8 mouse cellular contexts compared by ENCODE assay signal in genomic region chr2:155592137-155592853, GRCm38 (mm10). TPM values are rescaled to one million over a fixed set of nuclear protein-coding genes. Genes with fewer than 3 reads are reported as not detected.
DNase-seq lines count a peak whose midpoint lies in the region; ATAC-seq and TF ChIP-seq lines count a peak whose summit lies in the region.

Gene Gss (minus strand): TSS chr2:155592810.

- ATAC-seq in erythroid progenitor cell, adult 5-6 weeks (replicated peaks; ENCODE audit: low FRiP score, poor library complexity, severe bottlenecking), result peak; percentile 91
- peak; percentile 96 for ATAC-seq in heart, embryonic 12.5 days (ENCODE audit: insufficient number of reproducible peaks, low FRiP score)
- peak; percentile 89 for ATAC-seq in kidney, postnatal 0 days (replicated peaks; ENCODE audit: low FRiP score, low read depth)
- ATAC-seq in liver, embryonic 11.5 days (replicated peaks; ENCODE audit: low FRiP score), result peak; percentile 85
- ATAC-seq in stomach, embryonic 14.5 days (ENCODE audit: insufficient number of reproducible peaks, insufficient read depth, low FRiP score, low read depth), result peak; percentile 92

- WGBS in heart, embryonic 12.5 days, result under 1% methylated on average over 53 of the region's 53 CpGs
- WGBS in kidney, postnatal 0 days, result 0% methylated on average over 53 of the region's 53 CpGs
- WGBS in liver, embryonic 11.5 days, result under 1% methylated on average over 53 of the region's 53 CpGs
- under 1% methylated on average over 53 of the region's 53 CpGs for WGBS in stomach, embryonic 14.5 days

- no peak for TF ChIP-seq CTCF in kidney, postnatal 0 days (IDR thresholded peaks at IDR 0.05; ENCODE audit: low read depth)

- no peaks in the 10 kb centered on the region for H3K36me3 ChIP-seq in heart, embryonic 12.5 days
- no peaks in the 10 kb centered on the region for H3K36me3 ChIP-seq in kidney, postnatal 0 days (ENCODE audit: insufficient read depth, low read length)
- H3K36me3 ChIP-seq in liver, embryonic 11.5 days (ENCODE audit: control insufficient read depth, insufficient read depth, low read length), result no peaks in the 10 kb centered on the region
- no peaks in the 10 kb centered on the region for H3K36me3 ChIP-seq in stomach, embryonic 14.5 days (ENCODE audit: control insufficient read depth, insufficient read depth, low read length)

- H3K27me3 ChIP-seq in heart, embryonic 12.5 days (replicated peaks), result no peaks in the 10 kb centered on the region
- H3K27me3 ChIP-seq in kidney, postnatal 0 days (ENCODE audit: insufficient read depth, low read length), result no peaks in the 10 kb centered on the region
- no peaks in the 10 kb centered on the region for H3K27me3 ChIP-seq in liver, embryonic 11.5 days (replicated peaks; ENCODE audit: control insufficient read depth, insufficient read depth, low read length)
- no peaks in the 10 kb centered on the region for H3K27me3 ChIP-seq in stomach, embryonic 14.5 days (ENCODE audit: control insufficient read depth, insufficient read depth, low read length)

- H3K4me1 ChIP-seq in heart, embryonic 12.5 days (replicated peaks), result peaks cover 14% of the 10 kb centered on the region
- peaks cover 4% of the 10 kb centered on the region; the same call in 1 of the 2 replicates for H3K4me1 ChIP-seq in kidney, postnatal 0 days (replicated peaks; ENCODE audit: insufficient read depth, low read length)
- peaks cover 33% of the 10 kb centered on the region for H3K4me1 ChIP-seq in liver, embryonic 11.5 days (replicated peaks; ENCODE audit: control insufficient read depth, insufficient read depth, low read length)
- peaks cover 6% of the 10 kb centered on the region; the same call in 1 of the 2 replicates for H3K4me1 ChIP-seq in stomach, embryonic 14.5 days (ENCODE audit: control insufficient read depth, insufficient read depth, low read length)

- peak within 1 kb of the TSS; percentile 67 for H3K4me3 ChIP-seq in heart, embryonic 12.5 days
- peak within 1 kb of the TSS; percentile 52 for H3K4me3 ChIP-seq in kidney, postnatal 0 days (replicated peaks; ENCODE audit: low read depth, low read length)
- H3K4me3 ChIP-seq in liver, embryonic 11.5 days (ENCODE audit: low read depth, low read length), result peak within 1 kb of the TSS; percentile 76
- H3K4me3 ChIP-seq in stomach, embryonic 14.5 days (ENCODE audit: low read depth, low read length), result peak within 1 kb of the TSS; percentile 65

- peak within 1 kb of the TSS; percentile 87 for H3K27ac ChIP-seq in heart, embryonic 12.5 days (ENCODE audit: poor library complexity, severe bottlenecking)
- peak within 1 kb of the TSS; percentile 89 for H3K27ac ChIP-seq in kidney, postnatal 0 days
- peak within 1 kb of the TSS; percentile 86 for H3K27ac ChIP-seq in liver, embryonic 11.5 days (ENCODE audit: low read depth, low read length)
- H3K27ac ChIP-seq in stomach, embryonic 14.5 days (ENCODE audit: low read length), result peak within 1 kb of the TSS; percentile 85

- peak within 1 kb of the TSS; percentile 83 for H3K4me2 ChIP-seq in heart, embryonic 12.5 days
- H3K4me2 ChIP-seq in kidney, postnatal 0 days (ENCODE audit: low read length), result peak within 1 kb of the TSS; percentile 55
- H3K4me2 ChIP-seq in liver, embryonic 11.5 days, result peak within 1 kb of the TSS; percentile 96
- peak within 1 kb of the TSS; percentile 76 for H3K4me2 ChIP-seq in stomach, embryonic 14.5 days (replicated peaks; ENCODE audit: low read depth, low read length)

- H3K9ac ChIP-seq in heart, embryonic 12.5 days, result peak within 1 kb of the TSS; percentile 83
- peak within 1 kb of the TSS; percentile 72 for H3K9ac ChIP-seq in kidney, postnatal 0 days (ENCODE audit: low read depth, low read length)
- peak within 1 kb of the TSS; percentile 86 for H3K9ac ChIP-seq in liver, embryonic 11.5 days (ENCODE audit: low read depth, low read length)
- H3K9ac ChIP-seq in stomach, embryonic 14.5 days (replicated peaks; ENCODE audit: low read depth, low read length), result peak within 1 kb of the TSS; percentile 77

- peak; percentile 89 for DNase-seq in CD4-positive helper T cell, adult 2 months (ENCODE audit: low read depth, low spot score)
- DNase-seq in brain, embryonic 18.5 days (ENCODE audit: low read depth, low spot score), result peak; percentile 87
- DNase-seq in kidney, postnatal 0 days (ENCODE audit: low spot score), result peak; percentile 99
- peak; percentile 100 for DNase-seq in liver, embryonic 11.5 days (ENCODE audit: low spot score)
- peak; percentile 93 for DNase-seq in naive thymus-derived CD4-positive, alpha-beta T cell, adult 2 months (ENCODE audit: low read depth)

- no peaks in the 10 kb centered on the region for H3K9me3 ChIP-seq in heart, embryonic 12.5 days (replicated peaks)
- no peaks in the 10 kb centered on the region for H3K9me3 ChIP-seq in kidney, postnatal 0 days (replicated peaks; ENCODE audit: low read length)
- no peaks in the 10 kb centered on the region for H3K9me3 ChIP-seq in liver, embryonic 11.5 days (ENCODE audit: control insufficient read depth, low read length)
- no peaks in the 10 kb centered on the region for H3K9me3 ChIP-seq in stomach, embryonic 14.5 days (ENCODE audit: control insufficient read depth, low read depth, low read length)

RNA-seq across cellular contexts. Expression of gene Gss, which starts in this region (rescaled TPM):
- total RNA-seq in erythroid progenitor cell, adult 5-6 weeks (2015; ENCODE audit: low replicate concordance), result 2.9 and 7.1 TPM in 2 replicates
- 5.6 and 9.6 TPM in 2 replicates for total RNA-seq in erythroid progenitor cell, adult 5-6 weeks (2017; ENCODE audit: low replicate concordance)
- 20.2 and 21.3 TPM in 2 replicates for polyA plus RNA-seq in heart, embryonic 12.5 days (2016; fragmentation: Nextera tagmentation; extraction: Ambion mirVana)
- polyA plus RNA-seq in kidney, postnatal 0 days (2015; fragmentation: Nextera tagmentation; extraction: Ambion mirVana), result 114 and 129 TPM in 2 replicates
- 59.7 and 60.5 TPM in 2 replicates for polyA plus RNA-seq in liver, embryonic 11.5 days (2014; fragmentation: Nextera tagmentation; extraction: Ambion mirVana)
- polyA plus RNA-seq in stomach, embryonic 14.5 days (2014; fragmentation: Nextera tagmentation; extraction: Ambion mirVana), result 24.2 and 26.1 TPM in 2 replicates

Comparison
In these comparisons a context has a peak if more than half of its experiments do, and no peak if none do; other contexts are left out.
1. Peak in every context shown above with its lines: DNase-seq, ATAC-seq, H3K4me3 ChIP-seq and H3K27ac ChIP-seq.